Mouse (Mus musculus) liver, adult 2 months (tissue): ENCODE results near the gene Zbtb48.

Experiments
- CTCF ChIP-seq: fragments of 200-500 bp; IDR thresholded peaks from 2 replicates; pipeline ENCODE4 v1.5.1; 2011; ENCODE audit warnings: low read depth, low read length, control low read depth
- POLR2A ChIP-seq: fragments of 200-500 bp; IDR thresholded peaks from 2 replicates; pipeline ENCODE4 v1.6.1; 2011; ENCODE audit warnings: low read length, control low read depth; ENCODE audit not compliant: insufficient read depth; ENCODE audit errors: extremely low read depth

GRCm38 (mm10) chr4:151995371-151996172, 31.9 kb downstream of the Zbtb48 start:
- TF ChIP-seq CTCF (no peak), POLR2A (0 out of 2 replicates have a peak, but pooled peaks have one; percentile 40)
